Mouse (Mus musculus) testis, postnatal 10 days (tissue): Measurements from ENCODE around the gene Pde4d.

Experiments used
- DNase-seq: peaks from one replicate; pipeline ENCODE4 v3.0.0; 2021; ENCODE audit warnings: low spot score

Pde4d gene

DNA sequence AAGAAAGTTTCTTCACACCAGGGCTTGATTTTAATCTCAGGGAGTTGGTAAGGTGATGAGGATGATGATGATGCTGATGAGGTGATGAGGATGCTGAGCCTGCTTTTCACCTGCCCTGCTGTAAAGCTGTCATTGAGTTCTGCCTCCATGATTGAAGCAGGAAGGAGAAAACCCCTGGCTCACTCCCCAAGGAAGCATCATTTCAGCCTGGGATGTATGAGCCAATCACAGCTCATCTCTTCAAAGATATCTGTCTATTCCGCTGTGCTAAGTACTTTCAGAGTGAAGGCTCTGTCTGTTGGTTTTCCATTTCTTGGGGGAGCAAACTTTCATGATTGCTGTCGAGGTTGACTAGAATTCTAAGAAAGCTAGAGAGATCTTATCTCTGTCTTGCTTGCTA lies 1478.0 kb downstream of the Pde4d start:
- DNase-seq = no peak

DNA sequence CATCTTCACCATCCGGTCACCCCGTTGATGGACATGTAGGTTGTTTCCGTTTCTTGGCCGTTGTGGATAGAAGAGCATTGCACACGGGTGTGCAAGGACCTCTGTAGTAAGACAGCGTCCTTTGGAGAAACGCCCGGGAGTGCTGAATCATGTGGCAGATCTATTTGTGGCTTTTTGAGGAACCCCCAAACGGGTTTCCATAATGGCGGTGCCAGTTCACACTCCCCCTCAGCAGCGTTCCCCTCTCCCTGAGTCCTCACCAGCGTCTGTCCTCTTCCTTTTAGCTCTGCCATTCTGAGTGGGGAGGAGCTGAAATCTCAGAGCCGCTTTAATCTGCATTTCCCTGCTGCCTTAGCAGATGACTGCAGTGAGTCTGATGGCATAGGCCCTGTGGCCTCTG lies 1482.9 kb downstream of the Pde4d start:
- DNase-seq = no peak

DNA sequence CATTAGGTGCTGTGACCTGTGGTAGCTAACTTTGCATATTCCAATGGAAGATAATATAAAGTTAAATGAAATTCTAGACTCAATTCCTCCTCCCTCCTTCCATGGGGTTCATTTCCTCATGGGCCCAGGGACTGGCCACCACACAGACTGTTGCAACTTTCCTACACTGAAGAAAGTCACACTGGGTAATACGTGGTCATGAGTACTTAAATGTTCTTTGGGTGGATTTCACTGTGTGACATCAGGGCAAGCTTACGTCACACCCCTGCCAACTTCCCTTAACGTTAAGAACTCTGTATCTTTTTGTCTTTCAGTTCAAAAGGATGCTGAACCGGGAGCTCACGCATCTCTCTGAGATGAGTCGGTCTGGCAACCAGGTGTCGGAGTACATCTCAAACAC lies 1483.8 kb downstream of the Pde4d start:
- no peak for DNase-seq

DNA sequence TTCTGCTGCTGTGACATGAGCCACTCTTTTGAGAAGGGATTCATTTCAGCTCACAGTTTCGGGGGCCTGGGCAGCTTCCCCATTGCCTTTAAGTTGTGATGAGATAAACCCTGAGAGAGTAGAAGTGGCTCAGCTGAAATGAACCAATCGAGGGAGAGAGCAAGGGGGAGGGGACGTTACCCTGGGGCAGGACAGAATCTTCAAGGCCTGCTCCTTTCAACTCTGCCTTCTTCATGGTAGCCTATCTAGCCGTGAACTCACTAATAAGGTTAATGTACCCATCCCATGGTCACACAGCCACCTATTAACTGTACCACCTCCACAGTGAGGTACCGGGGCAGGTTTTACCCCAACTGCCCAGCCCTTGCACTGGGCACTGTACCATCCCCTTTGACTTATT lies 1487.1 kb downstream of the Pde4d start:
- no peak for DNase-seq

DNA sequence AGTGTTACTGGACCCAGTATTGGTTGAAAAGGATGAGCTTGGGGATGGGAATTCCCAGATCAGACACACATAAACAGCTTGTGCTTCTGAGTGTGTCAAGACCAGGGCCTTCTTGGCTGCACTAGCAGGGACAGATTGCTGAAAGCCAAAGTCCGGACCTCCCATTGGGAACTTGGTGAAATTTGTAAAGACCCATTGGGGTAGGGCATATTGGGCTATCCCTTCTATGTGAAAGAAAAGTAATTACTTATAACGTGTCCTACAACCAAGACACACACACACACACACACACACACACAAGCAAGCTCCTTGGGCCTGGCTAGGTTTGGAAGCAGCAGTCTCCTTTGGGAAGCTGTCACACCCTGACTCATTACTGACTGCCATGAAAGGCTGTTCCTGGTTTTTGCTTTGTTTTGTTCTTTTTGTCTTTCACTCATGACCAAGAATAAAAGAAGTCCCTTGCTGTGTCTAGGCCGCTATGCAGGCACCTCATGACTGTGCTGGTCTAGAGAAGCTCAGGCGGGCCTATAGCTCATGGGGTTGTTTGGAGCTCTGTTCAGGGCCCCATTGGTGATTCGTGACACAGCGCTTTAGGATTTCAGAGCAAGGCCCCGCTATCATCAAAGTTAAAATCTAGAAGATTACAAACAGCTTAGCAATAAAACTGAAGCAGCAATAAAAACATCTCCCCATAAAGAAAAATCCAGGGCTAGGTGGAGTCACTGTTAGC lies 1495.2 kb downstream of the Pde4d start:
- DNase-seq = no peak

DNA sequence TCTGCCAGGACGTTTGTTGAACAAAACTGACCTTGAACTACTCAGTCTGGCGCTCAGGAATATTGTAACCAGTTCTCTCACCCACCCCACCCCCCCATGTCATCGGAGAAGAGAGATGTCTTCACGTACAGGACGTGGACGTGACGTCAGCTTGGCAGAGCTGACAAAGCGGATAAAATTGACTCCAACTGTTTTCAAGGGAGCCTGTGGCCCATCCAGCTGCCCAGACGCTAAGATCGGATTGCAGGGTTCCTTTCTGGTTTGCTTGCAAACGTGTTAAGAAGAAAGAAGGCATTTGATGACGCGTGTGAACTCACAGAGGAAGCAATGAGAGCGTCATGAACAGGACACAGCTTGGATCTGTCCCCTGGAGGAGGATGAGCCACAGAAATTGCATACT lies 1501.7 kb downstream of the Pde4d start:
- no peak for DNase-seq

DNA sequence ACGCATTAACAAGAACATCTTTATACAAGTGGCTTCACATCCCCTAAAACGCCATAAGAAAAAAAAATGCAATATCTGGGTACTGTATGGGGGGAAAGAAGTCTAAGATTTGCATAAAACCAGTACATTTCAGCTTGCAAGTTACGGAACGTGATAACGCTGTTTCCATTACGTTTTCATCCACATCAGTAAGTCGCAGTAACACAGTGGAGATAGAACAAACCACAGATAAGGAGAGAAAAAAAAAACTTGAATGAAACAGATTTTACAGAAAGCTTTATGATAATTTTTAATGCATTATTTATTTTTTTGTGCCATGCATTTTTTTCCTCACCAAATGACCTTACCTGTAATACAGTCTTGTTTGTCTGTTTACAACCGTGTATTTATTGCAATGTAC lies 1504.4 kb downstream of the Pde4d start:
- no peak for DNase-seq

DNA sequence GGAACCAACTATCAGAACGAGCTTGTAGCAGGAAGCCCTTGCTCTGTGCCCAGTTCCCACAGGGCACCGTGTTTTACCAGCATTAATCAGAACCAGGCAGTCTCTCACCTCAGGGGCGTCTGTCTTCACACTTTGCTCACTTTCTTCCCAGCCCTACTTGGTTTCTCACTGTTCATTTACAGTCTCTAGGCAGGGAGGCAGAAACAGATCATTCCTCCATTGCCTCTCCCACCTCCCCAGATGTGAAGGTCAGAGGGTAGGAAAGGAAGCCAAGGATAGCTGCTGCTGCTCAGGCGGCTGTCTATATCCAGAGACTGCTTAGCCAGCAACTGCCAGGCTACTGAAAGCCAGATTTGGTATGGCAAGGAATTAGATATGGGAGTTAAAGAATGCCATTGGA lies 1508.2 kb downstream of the Pde4d start:
- no peak for DNase-seq

DNA sequence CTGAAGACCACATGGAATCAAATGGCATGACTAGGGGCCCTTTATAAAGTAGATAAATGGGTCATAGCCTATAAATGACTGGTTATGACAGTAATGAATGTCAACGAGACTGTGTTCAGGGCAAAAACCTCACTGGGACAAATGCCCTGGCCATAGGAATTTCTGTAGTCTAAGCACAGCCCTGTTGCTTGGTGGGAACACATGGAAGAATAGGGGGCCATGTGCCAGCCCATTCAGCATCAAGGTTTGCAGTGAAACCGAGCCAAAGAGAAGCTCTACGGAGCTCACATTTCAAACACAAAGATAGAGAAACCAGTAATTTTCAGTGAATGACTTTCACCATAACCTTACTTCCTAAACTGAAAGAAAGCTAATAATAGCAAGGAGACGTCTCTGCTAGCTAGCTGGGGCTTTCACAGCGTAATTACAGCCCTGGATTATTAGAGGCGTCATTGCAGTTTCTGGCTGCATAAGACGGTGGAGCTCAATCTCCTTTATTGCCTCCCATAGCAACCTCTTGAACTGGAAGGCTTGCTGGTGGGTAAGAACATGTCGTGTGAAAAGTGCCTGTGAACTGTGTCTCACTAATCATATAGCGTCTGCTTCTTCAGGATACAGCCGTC lies 1533.2 kb downstream of the Pde4d start:
- DNase-seq = no peak

DNA sequence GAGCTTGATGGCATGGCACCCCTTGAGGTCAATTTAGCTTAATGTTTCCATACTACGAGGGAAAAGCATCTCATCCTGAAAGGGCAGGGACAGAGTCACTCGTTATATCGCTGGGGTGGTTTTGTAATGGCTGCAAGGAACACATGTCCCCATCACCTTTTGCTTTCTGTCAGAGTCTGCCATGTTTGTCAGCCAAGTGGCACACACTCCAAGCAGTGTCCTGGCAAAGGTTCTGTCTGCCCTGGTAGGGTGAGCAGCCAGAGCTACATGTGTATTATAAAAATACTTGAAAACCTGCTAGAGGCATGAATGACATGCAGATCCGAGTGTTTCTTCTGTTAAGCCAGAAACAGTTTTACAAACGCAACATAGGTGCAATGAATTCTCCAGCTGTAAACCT lies 1535.7 kb downstream of the Pde4d start:
- no peak for DNase-seq

DNA sequence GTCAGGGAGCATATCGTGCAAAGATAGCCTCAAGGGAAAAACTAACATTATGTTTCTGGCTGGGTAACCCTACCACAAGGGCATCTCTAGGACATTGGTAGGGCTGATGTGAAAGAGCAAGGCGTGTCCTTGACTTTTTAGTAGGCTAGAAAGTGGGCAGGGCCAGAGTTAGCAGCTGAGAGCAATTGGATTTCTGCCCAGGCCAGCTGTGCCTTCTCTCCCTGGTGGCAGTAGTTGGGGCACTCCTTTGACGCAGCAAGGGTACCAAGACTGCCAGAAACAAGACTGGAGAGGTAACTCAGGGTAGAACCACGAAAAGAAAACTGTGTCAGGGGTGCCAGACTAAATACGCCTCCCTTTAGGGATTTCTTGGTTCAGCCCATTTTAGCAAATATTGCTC lies 1536.1 kb downstream of the Pde4d start:
- peak; percentile 45 for DNase-seq

DNA sequence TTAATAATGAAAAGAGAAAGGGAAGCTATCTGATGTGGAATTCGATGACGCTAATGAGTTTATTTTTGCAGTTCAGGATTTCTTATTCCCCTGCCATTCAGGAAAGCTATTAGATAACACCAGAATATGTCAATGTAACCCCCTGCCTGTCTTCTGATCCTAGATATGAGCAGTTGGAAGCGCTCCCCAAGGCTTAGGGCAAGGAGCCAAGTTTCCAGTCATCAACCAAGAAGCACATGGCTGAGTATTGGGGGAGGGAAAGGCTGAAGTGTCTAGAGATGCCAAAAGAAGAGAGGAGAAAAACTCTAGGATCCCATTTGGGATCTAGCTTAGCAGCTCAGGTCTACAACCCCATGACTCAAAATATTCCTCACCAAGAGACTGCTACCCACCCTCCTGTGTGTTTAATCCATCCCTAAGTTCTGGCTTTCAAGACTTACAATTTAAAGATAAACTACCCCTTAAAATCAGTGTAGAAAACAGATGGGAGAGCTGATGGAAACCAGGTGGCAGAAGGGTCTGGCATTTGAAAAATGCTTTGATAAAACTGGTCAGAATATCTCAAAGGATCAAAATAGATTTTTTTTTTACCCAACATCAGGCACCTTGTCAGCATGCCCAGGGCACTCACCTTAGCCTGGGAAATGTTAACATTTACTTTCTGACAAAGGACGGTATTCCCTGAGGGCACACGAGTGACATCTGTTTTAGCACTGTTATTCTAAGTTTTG lies 1543.2 kb downstream of the Pde4d start:
- peak; percentile 57 for DNase-seq

DNA sequence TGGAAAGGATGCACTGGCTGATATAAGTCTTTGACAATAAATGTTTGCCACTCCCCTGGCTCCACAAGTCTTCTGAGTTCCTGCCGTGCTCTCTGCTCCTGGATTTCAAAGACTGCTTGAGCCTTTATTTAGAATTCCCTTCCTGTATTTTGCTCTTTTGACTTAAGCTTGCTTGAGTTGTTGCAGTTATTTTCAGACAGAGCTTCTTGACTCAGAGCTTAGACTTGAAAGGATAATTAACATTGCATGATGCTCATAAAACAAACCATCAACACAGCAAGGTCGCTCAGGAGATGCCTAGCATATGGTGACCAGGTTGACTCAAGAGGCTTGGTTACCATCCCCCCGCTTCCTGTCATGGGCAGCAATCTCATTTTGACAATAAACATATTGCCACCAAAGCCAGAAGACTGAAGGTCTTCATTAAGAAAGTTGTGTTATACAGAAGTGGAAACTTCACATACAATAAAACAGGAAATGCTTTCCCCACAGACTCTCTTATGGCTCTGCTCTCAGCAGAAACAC lies 1544.6 kb downstream of the Pde4d start:
- DNase-seq = no peak

DNA sequence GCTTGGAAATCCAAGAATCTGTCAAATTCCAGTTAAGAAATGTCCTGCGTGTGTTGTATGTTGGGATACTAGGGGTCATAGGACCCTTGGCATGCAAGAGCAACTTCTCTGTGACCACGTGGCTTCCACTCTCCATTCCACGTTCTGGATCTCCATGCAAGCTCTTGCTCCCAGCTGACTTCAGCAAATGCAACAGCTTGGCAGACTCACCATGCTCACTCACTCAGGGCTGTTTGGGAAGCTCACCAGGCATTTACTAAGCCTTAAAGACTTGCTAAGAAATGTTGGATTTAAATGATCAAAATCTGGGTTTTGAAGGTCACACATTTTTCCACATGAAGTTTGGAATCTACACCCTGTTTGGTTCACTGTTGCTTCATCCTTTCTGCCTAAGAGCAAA lies 1552.3 kb downstream of the Pde4d start:
- DNase-seq = no peak
